Mouse (Mus musculus): ENCODE measurements around the gene Ddx50. TPM values are rescaled to one million over a fixed set of nuclear protein-coding genes. Genes with fewer than 3 reads are reported as not detected.
A peak's percentile ranks its signal among the peaks of the same experiment; 100 is the strongest.
"Not testable (repeated sequence)": the region's sequence is repeated elsewhere in the genome, so short reads cannot be mapped to it uniquely, and the experiment has no call there.

The Ddx50 gene
- polyA plus RNA-seq, 1 experiment from 2014 or later, result 149 TPM

DNA sequence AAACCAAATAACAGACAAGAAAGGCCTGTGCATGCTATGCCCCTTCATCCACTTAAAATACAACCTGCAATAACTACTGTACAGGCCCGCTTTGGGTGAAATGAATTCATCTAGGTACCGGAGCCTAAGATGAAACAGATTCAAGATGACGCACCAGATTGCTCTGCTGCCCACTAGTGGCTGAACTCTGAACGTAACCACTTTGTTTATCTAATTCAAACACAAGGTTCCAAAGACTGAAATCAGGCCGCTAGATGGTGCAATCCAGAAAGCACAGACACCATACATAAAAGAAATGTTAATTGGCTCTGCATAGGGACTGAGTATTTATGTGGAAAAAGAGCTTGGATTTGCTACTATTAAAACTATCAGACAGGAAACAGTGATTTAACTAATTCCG, 60.8 kb downstream of the Ddx50 start:
- Histone ChIP-seq H3K4me1 (ENCODE audit: control insufficient read depth, insufficient read depth, low read length) (no peaks in the 10 kb centered on the region), H3K4me3 (ENCODE audit: low read depth, low read length) (no peak overlapping the region), H3K9me3 (ENCODE audit: control insufficient read depth, low read length) (no peaks in the 10 kb centered on the region), H3K4me2 (ENCODE audit: low read depth, low read length) (no peak overlapping the region), H3K27me3 (replicated peaks; ENCODE audit: control insufficient read depth, insufficient read depth, low read length) (no peaks in the 10 kb centered on the region), H3K36me3 (ENCODE audit: control insufficient read depth, insufficient read depth, low read length) (peaks cover 91% of the 10 kb centered on the region), H3K27ac (replicated peaks; ENCODE audit: low read depth, low read length) (no peak overlapping the region), H3K9ac (ENCODE audit: low read depth, low read length) (no peak overlapping the region)
- ATAC-seq (ENCODE audit: low read depth) (peak; percentile 62; the same call in 1 of the 2 replicates), DNase-seq (ENCODE audit: low spot score) (peak; percentile 94)
- WGBS, result 33% methylated on average over 6 of the region's 6 CpGs

DNA sequence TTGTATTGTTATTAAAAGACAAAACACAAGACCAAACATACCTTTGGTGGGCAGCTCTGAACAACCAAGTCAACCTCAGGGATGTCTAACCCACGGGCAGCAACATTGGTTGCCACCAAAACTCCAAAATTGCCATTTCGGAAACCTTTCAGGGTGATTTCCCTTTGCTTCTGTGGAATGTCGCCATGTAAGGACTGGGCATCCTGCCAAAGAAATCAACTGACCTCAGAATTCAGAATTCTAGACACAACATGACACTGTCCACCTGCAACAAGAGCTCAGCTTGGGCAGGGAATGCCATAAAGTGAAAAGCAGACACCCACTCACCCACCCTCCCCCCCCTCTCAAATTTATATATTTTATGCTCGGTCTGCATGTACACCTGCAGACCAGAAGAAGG, 62.4 kb downstream of the Ddx50 start:
- Histone ChIP-seq H3K4me1 (ENCODE audit: control insufficient read depth, insufficient read depth, low read length) (no peaks in the 10 kb centered on the region), H3K36me3 (ENCODE audit: control insufficient read depth, insufficient read depth, low read length) (peaks cover 91% of the 10 kb centered on the region), H3K27me3 (replicated peaks; ENCODE audit: control insufficient read depth, insufficient read depth, low read length) (no peaks in the 10 kb centered on the region), H3K9ac (ENCODE audit: low read depth, low read length) (no peak overlapping the region), H3K4me2 (ENCODE audit: low read depth, low read length) (no peak overlapping the region), H3K27ac (replicated peaks; ENCODE audit: low read depth, low read length) (no peak overlapping the region), H3K9me3 (ENCODE audit: control insufficient read depth, low read length) (no peaks in the 10 kb centered on the region), H3K4me3 (ENCODE audit: low read depth, low read length) (no peak overlapping the region)
- no peak for ATAC-seq (ENCODE audit: low read depth)
- WGBS, result 78% methylated on average over 4 of the region's 4 CpGs
- no peak for DNase-seq (ENCODE audit: low spot score)

DNA sequence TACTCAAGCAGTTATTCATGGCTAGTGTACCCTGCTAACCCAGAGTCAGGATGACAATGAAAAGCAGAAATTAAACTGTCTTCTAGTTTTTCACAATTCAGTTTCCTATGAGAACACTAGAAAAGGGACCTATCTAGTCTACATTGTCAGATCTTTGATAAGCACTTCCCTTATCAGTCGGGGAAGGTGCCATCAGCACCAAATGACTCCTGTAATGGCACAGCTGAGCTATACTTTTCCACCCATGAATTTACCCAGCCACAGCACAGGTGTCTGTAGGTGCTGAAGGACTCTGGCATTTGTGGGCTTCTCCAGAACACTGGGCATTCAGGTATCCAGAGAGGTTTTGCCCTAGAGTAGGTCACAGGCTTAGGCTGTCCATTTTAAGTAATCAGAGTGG, 67.8 kb downstream of the Ddx50 start:
- peaks cover 75% of the 10 kb centered on the region for H3K36me3 ChIP-seq (ENCODE audit: control insufficient read depth, insufficient read depth, low read length)
- 79% methylated on average over 1 of the region's 1 CpGs for WGBS

DNA sequence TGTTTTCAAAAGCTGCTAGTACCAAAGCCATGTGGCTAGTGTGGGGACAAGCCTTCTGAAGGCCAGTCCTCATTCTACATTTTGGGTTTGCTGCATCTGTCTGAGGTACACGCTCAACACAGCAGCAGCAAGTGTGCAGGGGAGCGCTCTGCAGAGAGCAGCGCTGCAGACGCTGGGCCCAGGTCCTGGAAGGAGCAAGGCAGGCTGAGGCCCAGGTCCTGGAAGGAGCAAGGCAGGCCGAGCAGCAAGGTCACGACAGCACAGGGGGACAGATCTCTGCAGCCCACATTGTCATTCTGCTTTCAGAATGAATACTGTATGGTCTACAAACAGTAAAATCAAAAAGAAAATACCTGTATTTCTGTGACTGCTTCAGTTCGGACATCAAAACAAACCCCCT, 68.3 kb downstream of the Ddx50 start:
- no peaks in the 10 kb centered on the region; the same call in 1 of the 2 replicates for H3K4me1 ChIP-seq (ENCODE audit: control insufficient read depth, insufficient read depth, low read length)
- no peak overlapping the region for H3K4me2 ChIP-seq (ENCODE audit: low read depth, low read length)
- no peak overlapping the region for H3K4me3 ChIP-seq (ENCODE audit: low read depth, low read length)
- ATAC-seq (ENCODE audit: low read depth), result no peak
- no peak overlapping the region for H3K27ac ChIP-seq (replicated peaks; ENCODE audit: low read depth, low read length)
- no peaks in the 10 kb centered on the region for H3K27me3 ChIP-seq (replicated peaks; ENCODE audit: control insufficient read depth, insufficient read depth, low read length)
- no peak for DNase-seq (ENCODE audit: low spot score)
- no peak overlapping the region for H3K9ac ChIP-seq (ENCODE audit: low read depth, low read length)
- H3K9me3 ChIP-seq (ENCODE audit: control insufficient read depth, low read length), result no peaks in the 10 kb centered on the region
- WGBS, result 85% methylated on average over 7 of the region's 7 CpGs
- peaks cover 69% of the 10 kb centered on the region for H3K36me3 ChIP-seq (ENCODE audit: control insufficient read depth, insufficient read depth, low read length)

More for the DNA sequence above, 67.8 kb downstream of the Ddx50 start:
- ATAC-seq (ENCODE audit: low read depth) (no peak), DNase-seq (ENCODE audit: low spot score) (no peak)
- H3K4me2 ChIP-seq (ENCODE audit: low read depth, low read length), result no peak overlapping the region
- H3K27ac ChIP-seq (replicated peaks; ENCODE audit: low read depth, low read length), result no peak overlapping the region
- no peak overlapping the region for H3K4me3 ChIP-seq (ENCODE audit: low read depth, low read length)
- no peak overlapping the region for H3K9ac ChIP-seq (ENCODE audit: low read depth, low read length)
- no peaks in the 10 kb centered on the region for H3K9me3 ChIP-seq (ENCODE audit: control insufficient read depth, low read length)
- H3K27me3 ChIP-seq (replicated peaks; ENCODE audit: control insufficient read depth, insufficient read depth, low read length), result no peaks in the 10 kb centered on the region
- H3K4me1 ChIP-seq (ENCODE audit: control insufficient read depth, insufficient read depth, low read length), result no peaks in the 10 kb centered on the region; the same call in 1 of the 2 replicates

DNA sequence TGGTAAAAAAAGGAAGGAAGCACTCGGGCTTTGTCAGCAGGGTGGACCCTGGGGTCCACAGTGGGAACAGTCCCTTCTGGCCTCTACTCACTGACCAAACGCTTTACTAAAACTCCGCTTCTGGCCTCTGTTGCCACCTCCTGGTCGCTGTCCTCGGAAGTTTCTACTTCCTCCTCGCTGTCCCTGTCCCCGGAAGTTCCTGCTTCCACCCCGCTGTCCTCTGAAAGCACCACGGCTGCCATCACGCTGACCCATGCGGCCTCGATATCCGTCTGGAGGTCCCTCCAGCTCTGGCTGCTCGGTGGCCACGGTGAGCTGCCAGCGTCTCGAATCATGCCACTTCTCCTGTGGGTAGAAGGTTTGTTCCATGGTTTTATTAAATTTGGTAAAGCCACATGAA, 68.8 kb downstream of the Ddx50 start:
- H3K4me2 ChIP-seq (ENCODE audit: low read depth, low read length), result no peak overlapping the region
- H3K4me3 ChIP-seq (ENCODE audit: low read depth, low read length), result no peak overlapping the region
- H3K36me3 ChIP-seq (ENCODE audit: control insufficient read depth, insufficient read depth, low read length), result peaks cover 65% of the 10 kb centered on the region
- no peaks in the 10 kb centered on the region for H3K9me3 ChIP-seq (ENCODE audit: control insufficient read depth, low read length)
- WGBS, result 89% methylated on average over 17 of the region's 17 CpGs
- DNase-seq (ENCODE audit: low spot score) (no peak), ATAC-seq (ENCODE audit: low read depth) (no peak)
- no peak overlapping the region for H3K27ac ChIP-seq (replicated peaks; ENCODE audit: low read depth, low read length)
- H3K4me1 ChIP-seq (ENCODE audit: control insufficient read depth, insufficient read depth, low read length), result peaks cover 2% of the 10 kb centered on the region
- no peaks in the 10 kb centered on the region for H3K27me3 ChIP-seq (replicated peaks; ENCODE audit: control insufficient read depth, insufficient read depth, low read length)
- no peak overlapping the region for H3K9ac ChIP-seq (ENCODE audit: low read depth, low read length)

DNA sequence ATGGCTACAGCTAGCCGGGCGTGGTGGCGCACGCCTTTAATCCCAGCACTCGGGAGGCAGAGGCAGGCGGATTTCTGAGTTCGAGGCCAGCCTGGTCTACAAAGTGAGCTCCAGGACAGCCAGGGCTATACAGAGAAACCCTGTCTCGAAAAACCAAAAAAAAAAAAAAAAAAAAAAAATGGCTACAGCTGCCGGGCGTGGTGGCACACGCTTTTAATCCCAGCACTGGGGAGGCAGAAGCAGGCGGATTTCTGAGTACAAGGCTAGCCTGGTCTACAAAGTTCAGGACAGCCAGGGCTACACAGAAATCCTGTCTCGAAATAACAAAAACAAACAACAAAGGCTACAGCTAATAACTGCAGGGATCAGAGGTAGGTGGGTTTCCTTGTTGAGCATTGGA, 71.9 kb downstream of the Ddx50 start:
- DNase-seq (ENCODE audit: low spot score); H3K9ac ChIP-seq (ENCODE audit: low read depth, low read length); H3K4me2 ChIP-seq (ENCODE audit: low read depth, low read length); H3K9me3 ChIP-seq (ENCODE audit: control insufficient read depth, low read length); H3K4me3 ChIP-seq (ENCODE audit: low read depth, low read length); H3K4me1 ChIP-seq (ENCODE audit: control insufficient read depth, insufficient read depth, low read length); ATAC-seq (ENCODE audit: low read depth); H3K27me3 ChIP-seq (replicated peaks; ENCODE audit: control insufficient read depth, insufficient read depth, low read length); H3K27ac ChIP-seq (replicated peaks; ENCODE audit: low read depth, low read length): not testable (repeated sequence)
- WGBS, result 92% methylated on average over 12 of the region's 13 CpGs
- peaks cover 39% of the 10 kb centered on the region for H3K36me3 ChIP-seq (ENCODE audit: control insufficient read depth, insufficient read depth, low read length)

DNA sequence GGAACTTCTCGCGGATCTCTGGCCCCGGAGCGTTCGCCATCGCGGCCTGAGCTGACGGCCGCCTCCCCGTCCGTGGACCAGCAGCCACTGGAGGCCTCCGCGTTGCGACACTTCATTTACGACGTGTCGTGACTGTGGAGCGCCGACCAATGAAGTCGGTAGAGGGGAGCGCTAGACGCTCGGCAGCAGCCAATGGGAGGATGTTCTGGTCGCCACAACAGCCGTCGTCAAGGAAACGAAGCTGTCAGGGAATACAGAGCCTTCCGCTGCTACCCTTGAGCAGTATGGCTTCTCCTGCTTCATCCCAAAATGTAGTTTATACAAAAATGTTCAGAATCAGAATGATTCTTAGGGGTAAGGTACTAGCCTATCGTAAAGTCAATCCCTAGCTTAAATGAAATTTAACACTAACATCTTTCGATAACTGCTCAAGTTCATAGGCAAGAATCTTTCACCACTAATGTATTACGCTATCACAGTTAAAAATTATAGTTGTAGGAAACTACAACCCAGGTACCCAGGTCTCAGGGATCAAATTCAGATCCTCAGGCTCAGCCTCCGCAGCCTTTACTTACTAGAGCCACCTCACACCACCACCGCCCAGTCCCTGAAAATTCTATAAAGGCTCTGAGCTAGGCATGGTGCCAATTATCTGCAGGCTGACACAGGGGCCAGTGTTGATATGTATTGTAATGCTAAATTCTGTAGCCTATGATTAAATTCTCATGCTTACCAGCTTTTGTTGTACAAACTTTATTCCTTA, 72.5 kb downstream of the Ddx50 start, which contains the start of gene Kif1bp:
Gene Kif1bp, minus strand, starts transcription at position 120 of the 763 bp plus-strand sequence.
- Histone ChIP-seq H3K4me3 (ENCODE audit: low read depth, low read length) (peak within 1 kb of the TSS; percentile 81), H3K27me3 (replicated peaks; ENCODE audit: control insufficient read depth, insufficient read depth, low read length) (no peaks in the 10 kb centered on the region), H3K36me3 (ENCODE audit: control insufficient read depth, insufficient read depth, low read length) (peaks cover 38% of the 10 kb centered on the region), H3K4me2 (ENCODE audit: low read depth, low read length) (peak within 1 kb of the TSS; percentile 92), H3K27ac (replicated peaks; ENCODE audit: low read depth, low read length) (peak within 1 kb of the TSS; percentile 82), H3K9me3 (ENCODE audit: control insufficient read depth, low read length) (no peaks in the 10 kb centered on the region), H3K4me1 (ENCODE audit: control insufficient read depth, insufficient read depth, low read length) (peaks cover 8% of the 10 kb centered on the region), H3K9ac (ENCODE audit: low read depth, low read length) (peak within 1 kb of the TSS; percentile 80)
- WGBS, result 13% methylated on average over 17 of the region's 33 CpGs
- peak; percentile 100 for DNase-seq (ENCODE audit: low spot score)
- peak; percentile 100 for ATAC-seq (ENCODE audit: low read depth)

DNA sequence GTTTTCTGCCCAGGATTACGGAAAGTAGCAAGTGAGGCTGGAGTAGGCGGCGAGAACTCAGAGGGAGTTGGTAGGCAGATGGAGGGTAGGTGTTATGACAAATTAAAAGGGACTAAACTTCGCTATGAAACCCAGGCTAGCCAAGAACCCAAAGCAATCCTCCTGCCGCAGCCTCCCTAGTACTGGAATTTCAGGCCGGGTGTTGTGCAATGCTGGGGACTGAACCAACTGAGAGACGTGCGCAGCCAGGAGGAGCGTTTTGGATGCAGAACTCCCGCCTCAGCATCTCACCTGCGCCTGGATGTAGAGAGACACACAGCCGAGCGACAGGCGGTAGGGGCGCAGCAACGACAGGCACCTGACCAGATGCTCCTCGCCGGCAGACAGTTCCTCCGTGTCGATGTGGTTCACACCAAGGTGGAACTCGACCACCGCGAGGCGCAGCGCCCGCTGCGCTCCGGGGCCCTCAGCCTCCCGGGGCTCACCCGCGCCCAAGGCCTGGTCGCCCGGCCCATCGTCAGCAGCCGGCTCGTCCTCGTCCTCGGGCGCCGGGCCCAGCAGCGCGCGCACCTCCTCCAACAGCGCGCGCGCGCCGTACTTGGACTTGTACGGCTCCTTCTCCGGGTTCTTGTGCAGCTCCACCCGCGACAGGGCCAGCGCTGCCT, 73.2 kb downstream of the Ddx50 start:
- peak overlapping the region; percentile 82 for H3K27ac ChIP-seq (replicated peaks; ENCODE audit: low read depth, low read length)
- H3K9me3 ChIP-seq (ENCODE audit: control insufficient read depth, low read length), result no peaks in the 10 kb centered on the region
- no peaks in the 10 kb centered on the region for H3K27me3 ChIP-seq (replicated peaks; ENCODE audit: control insufficient read depth, insufficient read depth, low read length)
- DNase-seq (ENCODE audit: low spot score) (peak; percentile 8), ATAC-seq (ENCODE audit: low read depth) (peak; percentile 74)
- H3K9ac ChIP-seq (ENCODE audit: low read depth, low read length), result peak overlapping the region; percentile 80
- H3K4me2 ChIP-seq (ENCODE audit: low read depth, low read length), result peak overlapping the region; percentile 92
- WGBS, result 2% methylated on average over 27 of the region's 54 CpGs
- peaks cover 8% of the 10 kb centered on the region for H3K4me1 ChIP-seq (ENCODE audit: control insufficient read depth, insufficient read depth, low read length)
- peak overlapping the region; percentile 81 for H3K4me3 ChIP-seq (ENCODE audit: low read depth, low read length)
- H3K36me3 ChIP-seq (ENCODE audit: control insufficient read depth, insufficient read depth, low read length), result peaks cover 38% of the 10 kb centered on the region

All from embryonic facial prominence, embryonic 14.5 days (tissue).